Mouse (Mus musculus) left cerebral cortex, postnatal 36 days (tissue): Measurements from ENCODE around the gene Dnaic1. TPM values are rescaled to one million over a fixed set of nuclear protein-coding genes. Genes with fewer than 3 reads are reported as not detected.
"Not testable (repeated sequence)": the region's sequence is repeated elsewhere in the genome, so short reads cannot be mapped to it uniquely, and the experiment has no call there.

Source experiments
- DNase-seq, 2 experiments: peaks; one replicate each; pipeline ENCODE4 v3.0.0; 2021 to 2022; ENCODE audit warnings: low spot score in 2 of 2, mixed read lengths in 1 of 2
- intact Hi-C: fragments of 180-260 bp; cut with DNase I; formaldehyde crosslinking; loops from one replicate; pipeline ENCODE4 v1.15.1; 2025
- total RNA-seq, 2 experiments: library from RNA; stranded (reverse); gene quantifications; 2 replicates each; pipeline ENCODE4 v1.2.3; 2021

The Dnaic1 gene
- total RNA-seq, 2 experiments from 2014 or later, result 9.4 to 10.0 TPM

DNA sequence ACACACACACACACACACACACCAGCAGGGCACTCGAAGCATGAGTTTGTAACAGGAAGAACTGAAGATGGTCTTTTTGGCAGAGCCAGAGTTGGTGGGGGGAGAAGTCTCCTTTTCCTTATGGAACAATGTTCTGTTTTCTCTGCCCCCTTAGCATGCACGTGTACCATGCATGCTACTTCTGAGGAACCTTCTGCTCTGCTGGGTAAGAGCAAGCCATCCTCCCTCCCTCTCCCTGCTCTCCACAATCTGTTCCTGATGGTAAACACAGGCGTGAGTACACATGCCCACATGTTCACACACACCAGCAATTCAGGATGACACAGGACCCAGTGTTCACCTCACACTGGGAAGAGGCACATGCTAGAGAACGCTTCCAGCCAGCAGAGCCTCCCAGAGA is 111.6 kb downstream of the Dnaic1 start:
- intact Hi-C loops, result no loop called here
- DNase-seq, result peak; percentile 33 to 46

DNA sequence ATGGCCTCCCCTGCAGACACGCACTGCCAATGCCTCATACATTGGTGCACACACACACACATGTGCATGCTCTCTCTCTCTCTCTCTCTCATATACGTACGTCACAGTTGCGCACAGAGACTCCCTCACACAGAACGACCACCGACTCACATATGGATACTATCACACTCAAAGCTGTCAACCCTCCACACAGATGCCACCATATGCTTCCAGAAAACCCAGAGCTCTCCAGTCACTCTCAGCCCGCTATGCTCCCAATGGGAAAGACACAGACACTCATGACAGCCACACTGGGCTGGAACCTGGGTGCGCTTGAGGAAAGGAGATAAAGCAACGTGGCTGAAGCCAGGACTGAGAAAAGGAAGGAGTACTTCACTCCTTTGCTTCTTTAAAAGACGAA is 112.4 kb downstream of the Dnaic1 start:
- no peak for DNase-seq
- intact Hi-C loops, result no loop called here

DNA sequence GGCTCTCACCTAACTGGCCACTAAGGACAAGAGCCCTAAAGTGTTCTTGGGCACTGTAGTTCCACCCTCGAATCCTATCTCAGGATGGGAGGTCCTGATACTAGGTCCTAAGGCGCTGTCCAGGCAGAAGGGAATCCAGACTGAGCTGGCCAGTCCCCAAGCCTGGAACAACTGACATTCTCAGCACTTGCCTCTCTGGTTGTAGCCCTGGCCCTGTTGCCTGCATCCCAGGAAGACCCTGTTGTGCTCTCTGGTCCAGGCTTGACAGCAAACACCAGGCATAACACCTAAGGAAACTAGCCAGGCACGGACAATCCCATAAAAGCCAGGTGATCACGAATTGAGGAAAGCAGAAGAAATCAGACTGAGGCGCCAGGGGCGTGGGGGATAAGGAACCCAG is 113.2 kb downstream of the Dnaic1 start:
- intact Hi-C loops, result no loop called here
- DNase-seq, result peak in 1 of 2 experiments; percentile 6

DNA sequence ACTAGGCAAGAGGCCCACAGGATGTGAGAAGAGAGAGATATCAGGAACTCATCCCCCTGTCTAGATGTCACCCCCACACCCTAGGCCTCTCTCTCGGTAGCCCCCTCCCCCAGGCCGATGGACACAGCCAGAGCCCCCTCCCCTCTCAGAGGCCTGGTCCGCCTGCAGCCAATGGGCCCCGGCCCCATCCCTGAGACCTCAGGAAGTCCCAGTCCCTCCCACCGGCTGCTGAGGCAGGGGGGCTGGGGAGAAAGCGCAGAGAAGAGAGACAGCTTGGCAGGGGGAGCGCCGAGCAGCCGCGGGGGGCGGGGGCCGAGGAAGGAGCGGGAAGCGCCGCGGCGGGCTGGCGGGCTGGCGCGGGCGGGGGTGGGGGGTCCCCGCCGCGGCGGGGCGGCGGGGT is 113.7 kb downstream of the Dnaic1 start:
- intact Hi-C loops, result not testable (repeated sequence)
- peak in 1 of 2 experiments; percentile 9 for DNase-seq

DNA sequence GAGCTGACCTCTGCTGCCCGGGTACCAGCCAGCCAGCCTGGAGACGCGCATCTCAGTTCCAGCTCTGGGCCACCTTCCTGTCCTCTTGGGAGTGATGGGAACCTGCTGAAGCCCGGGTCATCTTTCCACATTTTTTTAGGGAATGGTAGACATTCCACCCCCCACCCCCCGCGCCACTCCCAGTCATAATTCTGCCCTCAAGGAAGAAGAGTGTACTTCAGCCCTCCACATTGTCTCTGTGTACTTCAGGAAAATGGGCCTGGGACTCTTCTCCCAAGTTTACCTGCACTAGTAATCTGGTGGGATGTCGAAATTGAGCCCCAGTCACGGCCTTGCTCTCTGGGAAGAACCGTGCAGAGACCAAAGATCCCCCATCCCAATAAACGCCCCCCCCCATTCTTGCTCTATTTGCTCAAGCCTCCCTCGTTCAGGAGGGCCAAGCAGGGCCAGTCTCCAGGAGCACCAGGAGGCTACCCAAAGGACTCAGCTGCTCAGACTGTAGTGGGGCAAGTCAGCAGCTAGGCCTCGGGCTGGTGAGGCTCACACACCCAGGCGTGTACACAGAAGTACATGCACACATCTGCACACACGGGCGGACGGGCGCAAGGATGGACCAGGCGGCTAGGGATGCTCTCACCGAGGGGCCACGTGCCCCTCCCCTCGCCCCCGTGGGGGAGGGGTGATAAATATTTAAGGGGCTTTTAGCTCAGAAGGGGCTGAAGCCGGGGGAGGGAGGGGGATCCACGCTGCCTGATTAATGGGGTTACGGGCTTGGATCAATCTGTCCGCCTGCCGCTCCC is 114.8 kb downstream of the Dnaic1 start:
- intact Hi-C loops, result not testable (repeated sequence)

DNA sequence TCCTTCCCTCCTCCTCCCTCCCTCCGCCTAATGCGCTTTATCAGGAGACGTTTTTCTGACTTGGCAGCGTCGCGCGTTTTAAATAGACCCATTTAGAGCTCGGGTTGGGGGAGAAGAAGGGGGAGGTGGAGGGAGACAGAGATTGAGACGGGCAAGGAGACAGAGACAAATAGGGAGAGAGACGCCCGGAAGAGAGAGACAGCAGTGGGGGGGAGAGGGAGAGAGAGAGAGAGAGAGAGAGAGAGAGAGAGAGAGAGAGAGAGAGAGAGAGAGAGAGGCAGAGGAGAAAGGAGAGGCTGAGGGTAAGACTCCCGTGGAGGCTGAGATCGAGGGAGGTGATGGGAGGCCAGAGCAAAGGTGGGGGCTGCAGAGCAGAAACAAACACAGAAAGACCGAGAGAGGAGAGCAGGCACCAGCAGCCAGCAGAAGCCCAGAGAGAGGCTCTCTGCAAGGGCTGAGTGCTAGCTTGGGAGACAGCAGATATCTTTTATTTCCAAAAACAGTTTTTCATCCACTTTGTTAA is 115.4 kb downstream of the Dnaic1 start:
- DNase-seq, intact Hi-C loops: not testable (repeated sequence)

More for the DNA sequence above, 114.8 kb downstream of the Dnaic1 start:
- peak in 1 of 2 experiments; percentile 9 for DNase-seq

DNA sequence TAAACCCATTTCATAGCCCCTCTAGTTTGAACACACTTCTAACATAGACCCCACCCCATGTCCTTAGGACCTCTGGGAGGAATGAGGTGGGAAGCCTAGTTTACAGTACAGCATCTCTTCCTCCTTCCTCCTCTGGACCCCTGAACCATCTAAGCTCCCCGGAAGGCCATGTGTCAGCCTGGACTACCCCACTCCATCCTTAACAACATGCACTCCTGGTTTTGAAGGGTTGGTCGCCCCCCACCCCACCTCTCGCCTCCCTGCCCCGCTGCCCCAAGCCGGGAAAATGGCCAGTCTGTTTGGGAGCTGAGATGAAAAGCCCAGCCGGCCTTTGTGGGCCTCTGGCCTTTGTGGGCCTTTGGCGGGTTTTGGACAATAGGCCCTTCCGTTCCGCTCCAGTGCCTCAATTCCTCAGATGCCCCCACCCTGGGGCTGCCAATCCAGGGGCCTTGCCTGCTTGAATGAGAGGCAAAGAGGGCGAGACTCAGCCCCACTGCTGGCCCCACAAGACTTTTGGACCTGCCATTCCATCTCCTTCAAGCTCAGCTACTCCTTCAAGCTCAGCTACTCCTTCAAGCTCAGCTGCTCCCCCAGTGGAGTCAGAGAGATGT is 116.4 kb downstream of the Dnaic1 start:
- DNase-seq, result not testable (repeated sequence)

More for the DNA sequence above, 116.4 kb downstream of the Dnaic1 start:
- intact Hi-C loops, result not testable (repeated sequence)

Other genes starting within 250 kb of the Dnaic1 start
- 10 to 100 TPM; 50.0 to 53.9 TPM for gene Ubap1, start 220.8 kb upstream of the Dnaic1 start, total RNA-seq
- gene Kif24, start 104.9 kb upstream of the Dnaic1 start, total RNA-seq, result 1 to 10 TPM; 1.2 to 1.8 TPM
- gene Nudt2, start 104.6 kb upstream of the Dnaic1 start, total RNA-seq, result 10 to 100 TPM; 27.1 to 30.1 TPM
- 10 to 100 TPM; 31.8 to 32.1 TPM for gene AI464131, start 66.7 kb upstream of the Dnaic1 start, total RNA-seq
- gene 1110017D15Rik, start 52.4 kb upstream of the Dnaic1 start, total RNA-seq, result 1 to 10 TPM; 3.4 to 5.9 TPM
- gene Fam219a, start 237 bp upstream of the Dnaic1 start, total RNA-seq, result 100 to 1,000 TPM; 194 to 219 TPM
- gene Enho, start 70.5 kb downstream of the Dnaic1 start, total RNA-seq, result 10 to 100 TPM; 60.1 to 71.2 TPM
- gene Cntfr, start 127.3 kb downstream of the Dnaic1 start, total RNA-seq, result 100 to 1,000 TPM; 106 to 115 TPM
- 10 to 100 TPM; 35.6 to 39.2 TPM for gene Il11ra1, start 130.2 kb downstream of the Dnaic1 start, total RNA-seq
- 10 to 100 TPM; 27.8 to 33.2 TPM for gene Rpp25l, start 143.8 kb downstream of the Dnaic1 start, total RNA-seq
- gene Dctn3, start 153.4 kb downstream of the Dnaic1 start, total RNA-seq, result 100 to 1,000 TPM; 159 to 187 TPM
- gene Arid3c, start 161.4 kb downstream of the Dnaic1 start, total RNA-seq, result under 1 TPM in 1 of 2 experiments, not detected in 1; 0.36 TPM
- 10 to 100 TPM; 81.0 to 94.7 TPM for gene Galt, start 185.5 kb downstream of the Dnaic1 start, total RNA-seq
- 10 to 100 TPM; 54.3 to 57.7 TPM for gene Sigmar1, start 186.4 kb downstream of the Dnaic1 start, total RNA-seq
- gene Ccl27a, start 204.5 kb downstream of the Dnaic1 start, total RNA-seq, result 100 to 1,000 TPM; 244 to 288 TPM